Mouse (Mus musculus) kidney, adult 2 months (tissue): ENCODE measurements around the gene Olfr374. TPM values are rescaled to one million over a fixed set of nuclear protein-coding genes. Genes with fewer than 3 reads are reported as not detected.

Experiments
- DNase-seq: peaks from one replicate; pipeline ENCODE4 v3.0.0; 2021
- H3K27ac ChIP-seq: fragments of 200-500 bp; 2 replicates; pipeline ENCODE4 v1.5.1; 2012; ENCODE audit warnings: low read depth, low read length, control low read depth, inconsistent platforms; ENCODE audit not compliant: insufficient read depth
- H3K27me3 ChIP-seq: fragments of 200-500 bp; replicated peaks from 2 replicates; pipeline ENCODE4 v1.6.1; 2012; ENCODE audit warnings: mild to moderate bottlenecking, moderate library complexity, low read length, inconsistent platforms; ENCODE audit not compliant: control insufficient read depth, insufficient read depth
- H3K36me3 ChIP-seq: fragments of 200-500 bp; 2 replicates; pipeline ENCODE4 v1.6.1; 2012; ENCODE audit warnings: mild to moderate bottlenecking, moderate library complexity, low read length, inconsistent platforms; ENCODE audit not compliant: control insufficient read depth, insufficient read depth
- H3K4me1 ChIP-seq: fragments of 200-500 bp; 2 replicates; pipeline ENCODE4 v1.6.1; 2011; ENCODE audit warnings: low read length; ENCODE audit not compliant: control insufficient read depth, insufficient read depth
- H3K4me3 ChIP-seq: fragments of 200-500 bp; 2 replicates; pipeline ENCODE4 v1.5.1; 2011; ENCODE audit warnings: mild to moderate bottlenecking, low read depth, low read length, control low read depth; ENCODE audit not compliant: insufficient read depth
- CTCF ChIP-seq: fragments of 200-500 bp; conservative IDR thresholded peaks from 2 replicates; pipeline ENCODE4 v1.5.1; 2011; ENCODE audit warnings: low read depth, mild to moderate bottlenecking, control low read depth, low read length, moderate library complexity, mixed read lengths; ENCODE audit not compliant: insufficient read depth, insufficient read length
- POLR2A ChIP-seq: fragments of 200-500 bp; IDR thresholded peaks from one replicate; pipeline ENCODE4 v1.6.1; 2011; ENCODE audit warnings: low read depth, low read length, control low read depth
- WGBS: fragments of 180-500 bp; shearing (Covaris S2); methylation state at CpG from one replicate; pipeline ENCODE4 v1.1.7; 2018; 5-methylcytosine and 5-hydroxymethylcytosine counted together
- polyA plus RNA-seq: library from polyadenylated mRNA; depleted of rRNA; stranded (reverse); fragments of >200 nt; gene quantifications from 2 replicates; pipeline ENCODE4 v1.2.3, GENCODE M21; 2012

Olfr374 gene
- polyA plus RNA-seq, 1 experiment: not detected

DNA sequence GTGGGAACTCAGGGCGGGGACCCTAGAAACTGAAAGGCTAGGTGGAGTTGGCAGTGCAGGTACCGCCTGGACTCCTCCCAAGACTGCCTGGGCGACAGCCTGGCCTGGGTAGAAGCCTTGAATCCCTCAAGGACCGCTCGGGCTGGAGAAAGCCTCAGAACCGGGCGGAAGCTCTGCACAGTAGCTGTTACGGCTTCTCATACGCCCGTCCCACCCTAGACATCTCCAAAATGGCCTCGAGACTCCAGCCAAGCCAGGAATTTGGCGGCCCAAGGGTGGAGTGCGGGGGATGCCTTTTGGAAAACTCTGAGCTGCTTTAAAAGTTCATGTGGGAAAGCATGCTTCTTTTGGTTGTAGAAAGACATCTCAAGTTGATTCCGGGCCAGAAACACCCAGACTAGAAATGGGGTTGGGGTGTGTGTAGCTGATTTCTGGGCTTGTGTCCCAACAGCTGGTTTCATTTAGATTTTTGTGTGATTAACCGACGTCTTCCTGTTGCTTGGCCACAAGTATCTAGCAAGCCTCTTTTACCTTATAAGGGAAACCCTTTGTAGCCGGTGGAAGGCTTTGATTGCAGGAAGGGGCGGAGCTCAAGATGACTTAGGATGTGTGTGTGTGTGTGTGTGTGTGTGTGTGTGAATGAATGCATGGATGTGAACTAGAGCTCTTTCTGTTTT, 29.6 kb downstream of the Olfr374 start:
- 5% methylated on average over 18 of the region's 18 CpGs for WGBS
- Histone ChIP-seq H3K4me3 (peak overlapping the region; percentile 93), H3K4me1 (no peaks in the 10 kb centered on the region; the same call in 1 of the 2 replicates), H3K27ac (peak overlapping the region; percentile 87), H3K36me3 (no peaks in the 10 kb centered on the region), H3K27me3 (no peaks in the 10 kb centered on the region)
- TF ChIP-seq CTCF: no peak
- TF ChIP-seq POLR2A: no peak
- peak; percentile 90 for DNase-seq

DNA sequence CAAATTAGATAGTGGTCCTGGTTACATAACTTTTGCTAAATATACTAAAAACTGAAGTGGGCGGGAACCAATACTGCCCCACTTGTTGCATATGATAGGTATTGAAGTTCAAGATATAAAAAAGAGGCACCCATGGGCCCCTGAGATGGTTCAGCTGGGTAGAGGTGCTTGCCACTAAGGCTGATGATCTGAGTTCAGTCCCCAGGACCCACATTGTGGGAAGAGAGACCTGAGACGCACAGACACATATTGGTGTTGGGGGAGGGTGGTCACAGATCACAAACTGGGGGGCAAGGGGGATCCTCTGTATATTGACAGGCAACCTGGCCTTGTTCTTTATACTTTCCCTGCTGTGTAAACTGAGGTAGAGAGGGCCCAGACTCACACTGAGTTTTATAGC, 30.6 kb downstream of the Olfr374 start:
- WGBS: 85% methylated on average over 2 of the region's 2 CpGs
- H3K4me1 ChIP-seq: no peaks in the 10 kb centered on the region; the same call in 1 of the 2 replicates
- H3K27me3 ChIP-seq: no peaks in the 10 kb centered on the region
- no peak overlapping the region for H3K4me3 ChIP-seq
- TF ChIP-seq POLR2A (no peak), CTCF (no peak)
- no peaks in the 10 kb centered on the region for H3K36me3 ChIP-seq
- DNase-seq: no peak
- H3K27ac ChIP-seq: no peak overlapping the region

GRCm38 (mm10) chr8:72138456-72138855, 31.6 kb downstream of the Olfr374 start:
- no peak for DNase-seq
- Histone ChIP-seq H3K36me3 (no peaks in the 10 kb centered on the region), H3K27ac (no peak overlapping the region), H3K4me1 (no peaks in the 10 kb centered on the region; the same call in 1 of the 2 replicates), H3K27me3 (no peaks in the 10 kb centered on the region), H3K4me3 (no peak overlapping the region)
- WGBS: 92% methylated on average over 5 of the region's 5 CpGs
- TF ChIP-seq POLR2A (no peak), CTCF (no peak)

DNA sequence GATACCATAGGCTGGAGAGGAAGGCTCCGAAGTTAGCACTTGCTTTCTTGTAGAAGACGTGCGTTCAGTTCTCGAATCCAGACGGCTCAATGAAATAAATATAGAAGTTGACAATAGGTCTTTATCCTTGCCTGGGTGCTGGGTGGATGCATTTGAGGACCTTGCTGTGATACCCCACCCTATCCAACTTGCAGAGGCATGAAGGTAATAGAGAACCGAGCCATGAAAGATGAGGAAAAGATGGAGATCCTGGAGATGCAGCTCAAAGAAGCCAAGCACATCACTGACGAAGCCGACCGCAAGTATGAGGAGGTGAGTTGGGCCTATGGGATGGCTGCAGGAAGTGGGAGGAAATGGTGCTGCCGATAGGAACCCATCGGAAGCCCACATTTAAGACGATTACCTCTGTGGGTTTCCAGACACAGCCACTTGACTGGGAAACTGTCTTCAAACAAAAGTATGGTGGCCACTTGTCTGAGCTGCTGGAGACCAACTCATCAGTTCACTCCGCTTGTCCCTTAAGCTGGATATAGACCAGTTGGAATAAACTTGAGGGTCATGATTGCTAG, 36.5 kb downstream of the Olfr374 start:
- no peak overlapping the region for H3K4me3 ChIP-seq
- no peaks in the 10 kb centered on the region for H3K27me3 ChIP-seq
- no peak for TF ChIP-seq POLR2A
- no peak for TF ChIP-seq CTCF
- H3K36me3 ChIP-seq: peaks cover 2% of the 10 kb centered on the region
- 0 out of 2 replicates have a peak, but pooled peaks cover 3% of the 10 kb centered on the region for H3K4me1 ChIP-seq
- 92% methylated on average over 13 of the region's 13 CpGs for WGBS
- no peak overlapping the region for H3K27ac ChIP-seq
- no peak for DNase-seq

GRCm38 (mm10) chr8:72144345-72144975, 37.6 kb downstream of the Olfr374 start:
- 0 out of 2 replicates have a peak, but pooled peaks cover 3% of the 10 kb centered on the region for H3K4me1 ChIP-seq
- WGBS: 80% methylated on average over 5 of the region's 5 CpGs
- TF ChIP-seq POLR2A (no peak), CTCF (no peak)
- H3K4me3 ChIP-seq: no peak overlapping the region
- H3K27me3 ChIP-seq: no peaks in the 10 kb centered on the region
- no peak for DNase-seq
- no peak overlapping the region for H3K27ac ChIP-seq
- peaks cover 2% of the 10 kb centered on the region for H3K36me3 ChIP-seq

DNA sequence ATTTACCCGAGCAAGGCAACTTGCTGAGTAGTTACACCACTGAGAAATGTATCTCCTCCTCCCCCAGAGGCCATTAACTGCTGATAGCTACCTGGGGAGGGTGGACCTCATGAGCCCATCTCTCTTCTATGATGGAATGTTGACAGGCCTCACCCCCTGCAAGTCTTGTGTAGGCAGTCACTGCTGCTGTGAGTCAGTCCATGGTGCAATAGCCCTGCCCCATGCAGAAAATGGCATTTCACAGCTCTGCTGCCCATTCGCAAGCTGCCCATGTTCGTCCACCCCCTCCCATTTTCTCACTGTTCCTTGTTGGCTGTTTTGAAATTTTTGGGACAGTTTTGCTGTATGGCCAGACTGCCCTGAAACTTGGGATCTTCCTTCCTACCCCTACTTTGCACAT, 38.7 kb downstream of the Olfr374 start:
- H3K27ac ChIP-seq: no peak overlapping the region
- H3K36me3 ChIP-seq: peaks cover 2% of the 10 kb centered on the region
- no peak for DNase-seq
- H3K27me3 ChIP-seq: no peaks in the 10 kb centered on the region
- H3K4me1 ChIP-seq: 0 out of 2 replicates have a peak, but pooled peaks cover 3% of the 10 kb centered on the region
- TF ChIP-seq CTCF: no peak
- TF ChIP-seq POLR2A: no peak
- H3K4me3 ChIP-seq: no peak overlapping the region
- WGBS: 82% methylated on average over 3 of the region's 3 CpGs

- 0 out of 2 replicates have a peak, but pooled peaks cover 3% of the 10 kb centered on the region for H3K4me1 ChIP-seq
- no peak overlapping the region for H3K27ac ChIP-seq
- H3K36me3 ChIP-seq: peaks cover 2% of the 10 kb centered on the region
- whole genome bisulfite sequencing: 65% methylated on average over 1 of the region's 1 CpGs
- TF ChIP-seq POLR2A (no peak), CTCF (no peak)
- no peaks in the 10 kb centered on the region for H3K27me3 ChIP-seq
- no peak for DNase-seq
- no peak overlapping the region for H3K4me3 ChIP-seq
Observed at GRCm38 (mm10) chr8:72146056-72146455, 39.2 kb downstream of the Olfr374 start.
